Mouse (Mus musculus): ENCODE data around the gene Gatad2a. TPM values are rescaled to one million over a fixed set of nuclear protein-coding genes. Genes with fewer than 3 reads are reported as not detected.

Gatad2a gene
- polyA plus RNA-seq, 1 experiment from 2014 or later, result 24.8 TPM

DNA sequence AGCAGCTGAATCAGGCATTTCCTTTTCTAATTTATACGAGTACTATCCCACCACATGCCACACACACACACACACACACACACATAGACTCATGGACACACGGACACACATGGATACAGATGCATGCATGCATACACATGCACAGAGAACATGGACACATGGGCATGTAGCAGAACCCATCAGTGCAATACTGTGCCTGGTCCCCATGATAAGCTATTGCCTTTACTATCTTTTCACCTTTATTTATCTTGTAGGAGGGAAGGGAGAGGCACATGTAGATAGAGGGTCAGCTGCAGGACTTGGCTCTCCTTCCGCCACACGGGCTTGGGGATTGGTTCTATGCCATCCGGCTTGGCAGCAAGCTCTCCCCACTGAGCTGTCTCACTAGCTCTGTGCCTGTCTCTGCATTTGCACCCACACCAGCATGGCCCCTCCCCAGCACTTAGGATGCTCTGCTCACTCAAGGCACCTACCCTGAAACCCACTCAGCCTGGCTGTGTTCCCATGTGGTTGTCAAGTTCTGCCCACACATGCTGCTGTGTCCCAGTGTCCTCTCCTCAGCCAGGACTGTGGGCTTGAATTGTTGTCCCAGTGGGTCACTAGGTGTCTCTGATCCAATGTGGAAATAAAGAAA lies 132.7 kb downstream of the Gatad2a start:
- Histone ChIP-seq H3K4me2 (no peak overlapping the region), H3K9me3 (replicated peaks) (no peaks in the 10 kb centered on the region), H3K4me3 (replicated peaks) (no peak overlapping the region), H3K9ac (replicated peaks) (no peak overlapping the region), H3K27ac (replicated peaks) (no peak overlapping the region), H3K4me1 (no peaks in the 10 kb centered on the region), H3K36me3 (peaks cover 30% of the 10 kb centered on the region), H3K27me3 (replicated peaks) (no peaks in the 10 kb centered on the region)
- WGBS, result 87% methylated on average over 5 of the region's 5 CpGs
- no peak for ATAC-seq (ENCODE audit: low FRiP score)

DNA sequence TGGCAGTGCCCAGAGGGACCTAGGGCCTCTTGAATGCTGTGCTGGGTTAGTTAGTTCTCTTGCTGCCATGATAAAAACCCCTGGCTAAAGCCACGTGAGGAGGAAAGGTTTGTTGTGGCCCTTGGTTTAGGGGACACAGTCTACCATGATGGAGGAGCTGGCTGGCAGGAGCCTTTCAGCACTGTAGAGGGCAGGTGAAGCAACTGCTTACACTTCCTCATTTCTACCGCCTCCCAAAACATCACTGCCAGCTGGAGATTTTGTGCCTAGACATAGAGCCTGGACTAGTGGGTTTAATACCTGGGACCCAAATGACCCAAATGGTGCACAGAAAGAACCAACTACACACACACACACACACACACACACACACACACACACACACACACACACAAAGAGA lies 134.9 kb downstream of the Gatad2a start:
- H3K4me2 ChIP-seq, result no peak overlapping the region
- H3K27ac ChIP-seq (replicated peaks), result no peak overlapping the region
- H3K9me3 ChIP-seq (replicated peaks), result no peaks in the 10 kb centered on the region
- no peaks in the 10 kb centered on the region for H3K4me1 ChIP-seq
- no peak overlapping the region for H3K9ac ChIP-seq (replicated peaks)
- no peak overlapping the region for H3K4me3 ChIP-seq (replicated peaks)
- ATAC-seq (ENCODE audit: low FRiP score), result no peak
- H3K36me3 ChIP-seq, result peaks cover 30% of the 10 kb centered on the region
- H3K27me3 ChIP-seq (replicated peaks), result no peaks in the 10 kb centered on the region
- WGBS, result 77% methylated on average over 2 of the region's 2 CpGs

DNA sequence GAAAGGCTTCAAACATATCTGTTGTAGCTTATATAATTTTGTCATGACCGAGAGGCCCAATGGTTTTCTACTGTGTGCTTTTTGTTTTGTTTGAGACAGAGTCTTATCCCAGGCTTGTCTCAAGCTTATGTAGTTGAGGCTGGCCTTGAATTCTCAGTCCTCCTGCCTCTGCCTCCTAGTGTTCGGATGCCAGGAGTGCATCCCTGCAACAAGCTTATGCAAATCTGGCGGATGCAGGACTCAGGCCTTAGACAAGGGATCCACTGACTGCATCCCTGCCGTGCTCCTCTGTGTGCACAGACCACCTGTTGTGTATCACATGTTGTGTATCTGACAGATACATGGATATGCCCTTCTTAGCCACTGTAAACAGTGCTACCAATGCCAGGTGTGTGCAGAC lies 135.4 kb downstream of the Gatad2a start:
- 63% methylated on average over 4 of the region's 4 CpGs for WGBS
- no peak overlapping the region for H3K27ac ChIP-seq (replicated peaks)
- H3K4me3 ChIP-seq (replicated peaks), result no peak overlapping the region
- ATAC-seq (ENCODE audit: low FRiP score), result no peak
- H3K9ac ChIP-seq (replicated peaks), result no peak overlapping the region
- H3K27me3 ChIP-seq (replicated peaks), result no peaks in the 10 kb centered on the region
- no peaks in the 10 kb centered on the region for H3K9me3 ChIP-seq (replicated peaks)
- H3K36me3 ChIP-seq, result peaks cover 30% of the 10 kb centered on the region
- no peaks in the 10 kb centered on the region for H3K4me1 ChIP-seq
- H3K4me2 ChIP-seq, result no peak overlapping the region

Other genes with a start within 250 kb of the Gatad2a start
- gene Zfp963, start 246.4 kb downstream of the Gatad2a start, polyA plus RNA-seq (2015; fragmentation: Nextera tagmentation; extraction: Ambion mirVana), result 6.7 and 8.1 TPM in 2 replicates
- gene Gm20422, start 221.5 kb downstream of the Gatad2a start, polyA plus RNA-seq (2015; fragmentation: Nextera tagmentation; extraction: Ambion mirVana), result 2.2 TPM in 1 of 2 replicates, not detected in the other
- gene Atp13a1, start 205.2 kb downstream of the Gatad2a start, polyA plus RNA-seq (2015; fragmentation: Nextera tagmentation; extraction: Ambion mirVana), result 50.3 and 50.5 TPM in 2 replicates
- 35.8 and 36.7 TPM in 2 replicates for gene Zfp866, start 205.2 kb downstream of the Gatad2a start, polyA plus RNA-seq (2015; fragmentation: Nextera tagmentation; extraction: Ambion mirVana)
- gene Gmip, start 187.7 kb downstream of the Gatad2a start, polyA plus RNA-seq (2015; fragmentation: Nextera tagmentation; extraction: Ambion mirVana), result 30.6 and 31.5 TPM in 2 replicates
- gene Lpar2, start 174.0 kb downstream of the Gatad2a start, polyA plus RNA-seq (2015; fragmentation: Nextera tagmentation; extraction: Ambion mirVana), result 0.63 TPM in 2 replicates
- gene Pbx4, start 163.9 kb downstream of the Gatad2a start, polyA plus RNA-seq (2015; fragmentation: Nextera tagmentation; extraction: Ambion mirVana), result 52.6 and 61.2 TPM in 2 replicates
- 5.3 and 6.0 TPM in 2 replicates for gene Cilp2, start 108.7 kb downstream of the Gatad2a start, polyA plus RNA-seq (2015; fragmentation: Nextera tagmentation; extraction: Ambion mirVana)
- 4.3 TPM in 2 replicates for gene Tssk6, start 94.2 kb downstream of the Gatad2a start, polyA plus RNA-seq (2015; fragmentation: Nextera tagmentation; extraction: Ambion mirVana)
- 190 and 209 TPM in 2 replicates for gene Ndufa13, start 93.8 kb downstream of the Gatad2a start, polyA plus RNA-seq (2015; fragmentation: Nextera tagmentation; extraction: Ambion mirVana)
- 11.8 and 15.6 TPM in 2 replicates for gene Yjefn3, start 93.7 kb downstream of the Gatad2a start, polyA plus RNA-seq (2015; fragmentation: Nextera tagmentation; extraction: Ambion mirVana)
- gene Mau2, start 46.4 kb upstream of the Gatad2a start, polyA plus RNA-seq (2015; fragmentation: Nextera tagmentation; extraction: Ambion mirVana), result 63.3 and 65.6 TPM in 2 replicates
- gene Sugp1, start 46.4 kb upstream of the Gatad2a start, polyA plus RNA-seq (2015; fragmentation: Nextera tagmentation; extraction: Ambion mirVana), result 57.2 and 57.5 TPM in 2 replicates
- gene Tm6sf2, start 76.5 kb upstream of the Gatad2a start, polyA plus RNA-seq (2015; fragmentation: Nextera tagmentation; extraction: Ambion mirVana), result 1.4 and 2.0 TPM in 2 replicates
- gene Hapln4, start 87.1 kb upstream of the Gatad2a start, polyA plus RNA-seq (2015; fragmentation: Nextera tagmentation; extraction: Ambion mirVana), result 1.5 and 1.6 TPM in 2 replicates
- 160 and 169 TPM in 2 replicates for gene Ncan, start 124.5 kb upstream of the Gatad2a start, polyA plus RNA-seq (2015; fragmentation: Nextera tagmentation; extraction: Ambion mirVana)
- 47.2 and 49.0 TPM in 2 replicates for gene Nr2c2ap, start 134.9 kb upstream of the Gatad2a start, polyA plus RNA-seq (2015; fragmentation: Nextera tagmentation; extraction: Ambion mirVana)
- gene Rfxank, start 142.8 kb upstream of the Gatad2a start, polyA plus RNA-seq (2015; fragmentation: Nextera tagmentation; extraction: Ambion mirVana), result 12.3 and 14.6 TPM in 2 replicates
- 60.8 and 62.6 TPM in 2 replicates for gene Borcs8, start 143.1 kb upstream of the Gatad2a start, polyA plus RNA-seq (2015; fragmentation: Nextera tagmentation; extraction: Ambion mirVana)
- 1.4 and 1.5 TPM in 2 replicates for gene Mef2b, start 143.3 kb upstream of the Gatad2a start, polyA plus RNA-seq (2015; fragmentation: Nextera tagmentation; extraction: Ambion mirVana)
- gene Tmem161a, start 176.0 kb upstream of the Gatad2a start, polyA plus RNA-seq (2015; fragmentation: Nextera tagmentation; extraction: Ambion mirVana), result 51.1 and 54.0 TPM in 2 replicates
- gene Slc25a42, start 215.9 kb upstream of the Gatad2a start, polyA plus RNA-seq (2015; fragmentation: Nextera tagmentation; extraction: Ambion mirVana), result 9.3 and 10.9 TPM in 2 replicates
- gene Sugp2, start 237.8 kb upstream of the Gatad2a start, polyA plus RNA-seq (2015; fragmentation: Nextera tagmentation; extraction: Ambion mirVana), result 77.3 and 80.5 TPM in 2 replicates
- gene Armc6, start 238.1 kb upstream of the Gatad2a start, polyA plus RNA-seq (2015; fragmentation: Nextera tagmentation; extraction: Ambion mirVana), result 106 and 112 TPM in 2 replicates

All from neural tube, embryonic 15.5 days (tissue).